Mouse (Mus musculus): ENCODE results near the gene Chpf. TPM values are rescaled to one million over a fixed set of nuclear protein-coding genes. Genes with fewer than 3 reads are reported as not detected.
A peak's percentile ranks its signal among the peaks of the same experiment; 100 is the strongest.

The Chpf gene
- polyA plus RNA-seq, 1 experiment, result 89.7 TPM

- DNase-seq, result no peak
- no peaks in the 10 kb centered on the region for H3K4me1 ChIP-seq (ENCODE audit: control insufficient read depth, insufficient read depth, low read length)
- 94% methylated on average over 9 of the region's 9 CpGs for WGBS
- no peak for TF ChIP-seq CTCF (IDR thresholded peaks at IDR 0.05; ENCODE audit: insufficient read depth, low read length)
- TF ChIP-seq POLR2A (IDR thresholded peaks at IDR 0.05; ENCODE audit: borderline replicate concordance, extremely low read depth, low read depth, low read length), result no peak
- no peak overlapping the region for H3K4me3 ChIP-seq (replicated peaks; ENCODE audit: extremely low read depth, low read depth, low read length)
Observed at GRCm38 (mm10) chr1:75501905-75502304, 22.8 kb upstream of the Chpf start.

GRCm38 (mm10) chr1:75499441-75499840 is 20.3 kb upstream of the Chpf start:
- no peak for TF ChIP-seq POLR2A (IDR thresholded peaks at IDR 0.05; ENCODE audit: borderline replicate concordance, extremely low read depth, low read depth, low read length)
- TF ChIP-seq CTCF (IDR thresholded peaks at IDR 0.05; ENCODE audit: insufficient read depth, low read length), result 0 out of 2 replicates have a peak, but pooled peaks have one; percentile 1
- DNase-seq, result no peak
- Histone ChIP-seq H3K4me3 (replicated peaks; ENCODE audit: extremely low read depth, low read depth, low read length) (no peak overlapping the region), H3K4me1 (ENCODE audit: control insufficient read depth, insufficient read depth, low read length) (no peaks in the 10 kb centered on the region)
- WGBS, result 81% methylated on average over 7 of the region's 7 CpGs

GRCm38 (mm10) chr1:75498897-75499296 is 19.8 kb upstream of the Chpf start:
- Histone ChIP-seq H3K4me1 (ENCODE audit: control insufficient read depth, insufficient read depth, low read length) (no peaks in the 10 kb centered on the region), H3K4me3 (replicated peaks; ENCODE audit: extremely low read depth, low read depth, low read length) (no peak overlapping the region)
- TF ChIP-seq POLR2A (IDR thresholded peaks at IDR 0.05; ENCODE audit: borderline replicate concordance, extremely low read depth, low read depth, low read length) (no peak), CTCF (IDR thresholded peaks at IDR 0.05; ENCODE audit: insufficient read depth, low read length) (no peak)
- no peak for DNase-seq
- 85% methylated on average over 4 of the region's 4 CpGs for WGBS

GRCm38 (mm10) chr1:75494878-75495548 is 15.9 kb upstream of the Chpf start:
- Histone ChIP-seq H3K4me3 (replicated peaks; ENCODE audit: extremely low read depth, low read depth, low read length) (no peak overlapping the region), H3K4me1 (ENCODE audit: control insufficient read depth, insufficient read depth, low read length) (no peaks in the 10 kb centered on the region)
- WGBS, result 68% methylated on average over 12 of the region's 12 CpGs
- TF ChIP-seq POLR2A (IDR thresholded peaks at IDR 0.05; ENCODE audit: borderline replicate concordance, extremely low read depth, low read depth, low read length), result no peak
- TF ChIP-seq CTCF (IDR thresholded peaks at IDR 0.05; ENCODE audit: insufficient read depth, low read length), result peak; percentile 74
- peak; percentile 23 for DNase-seq

- WGBS, result 79% methylated on average over 24 of the region's 24 CpGs
- Histone ChIP-seq H3K4me3 (replicated peaks; ENCODE audit: extremely low read depth, low read depth, low read length) (no peak overlapping the region), H3K4me1 (ENCODE audit: control insufficient read depth, insufficient read depth, low read length) (peaks cover 2% of the 10 kb centered on the region; the same call in 1 of the 2 replicates)
- TF ChIP-seq CTCF (IDR thresholded peaks at IDR 0.05; ENCODE audit: insufficient read depth, low read length) (no peak), POLR2A (IDR thresholded peaks at IDR 0.05; ENCODE audit: borderline replicate concordance, extremely low read depth, low read depth, low read length) (no peak)
- no peak for DNase-seq
Observed at GRCm38 (mm10) chr1:75492579-75493170, 13.6 kb upstream of the Chpf start.

- TF ChIP-seq POLR2A (IDR thresholded peaks at IDR 0.05; ENCODE audit: borderline replicate concordance, extremely low read depth, low read depth, low read length), result no peak
- no peak for TF ChIP-seq CTCF (IDR thresholded peaks at IDR 0.05; ENCODE audit: insufficient read depth, low read length)
- peaks cover 2% of the 10 kb centered on the region; the same call in 1 of the 2 replicates for H3K4me1 ChIP-seq (ENCODE audit: control insufficient read depth, insufficient read depth, low read length)
Observed at GRCm38 (mm10) chr1:75490785-75491551, 11.9 kb upstream of the Chpf start.

GRCm38 (mm10) chr1:75487405-75488161 is 8.5 kb upstream of the Chpf start:
- TF ChIP-seq CTCF (IDR thresholded peaks at IDR 0.05; ENCODE audit: insufficient read depth, low read length) (no peak), POLR2A (IDR thresholded peaks at IDR 0.05; ENCODE audit: borderline replicate concordance, extremely low read depth, low read depth, low read length) (no peak)
- DNase-seq, result peak; percentile 81
- H3K4me1 ChIP-seq (ENCODE audit: control insufficient read depth, insufficient read depth, low read length), result peaks cover 2% of the 10 kb centered on the region; the same call in 1 of the 2 replicates
- peak overlapping the region; percentile 55 for H3K4me3 ChIP-seq (replicated peaks; ENCODE audit: extremely low read depth, low read depth, low read length)
- whole genome bisulfite sequencing, result 5% methylated on average over 62 of the region's 62 CpGs

More at GRCm38 (mm10) chr1:75490785-75491551, 11.9 kb upstream of the Chpf start:
- 92% methylated on average over 34 of the region's 34 CpGs for WGBS
- no peak overlapping the region for H3K4me3 ChIP-seq (replicated peaks; ENCODE audit: extremely low read depth, low read depth, low read length)
- no peak for DNase-seq

- no peak for DNase-seq
- TF ChIP-seq CTCF (IDR thresholded peaks at IDR 0.05; ENCODE audit: insufficient read depth, low read length) (no peak), POLR2A (IDR thresholded peaks at IDR 0.05; ENCODE audit: borderline replicate concordance, extremely low read depth, low read depth, low read length) (no peak)
- 18% methylated on average over 13 of the region's 13 CpGs for WGBS
- Histone ChIP-seq H3K4me1 (ENCODE audit: control insufficient read depth, insufficient read depth, low read length) (peaks cover 2% of the 10 kb centered on the region; the same call in 1 of the 2 replicates), H3K4me3 (replicated peaks; ENCODE audit: extremely low read depth, low read depth, low read length) (peak overlapping the region; percentile 55)
Observed at GRCm38 (mm10) chr1:75487040-75487404, 7.9 kb upstream of the Chpf start.

- TF ChIP-seq CTCF (IDR thresholded peaks at IDR 0.05; ENCODE audit: insufficient read depth, low read length) (no peak), POLR2A (IDR thresholded peaks at IDR 0.05; ENCODE audit: borderline replicate concordance, extremely low read depth, low read depth, low read length) (no peak)
- Histone ChIP-seq H3K4me1 (ENCODE audit: control insufficient read depth, insufficient read depth, low read length) (peaks cover 2% of the 10 kb centered on the region; the same call in 1 of the 2 replicates), H3K4me3 (replicated peaks; ENCODE audit: extremely low read depth, low read depth, low read length) (no peak overlapping the region)
- WGBS, result 37% methylated on average over 24 of the region's 24 CpGs
- no peak for DNase-seq
Observed at GRCm38 (mm10) chr1:75486561-75486960, 7.5 kb upstream of the Chpf start.
